Mouse (Mus musculus): ENCODE measurements around the gene Cald1. TPM values are rescaled to one million over a fixed set of nuclear protein-coding genes. Genes with fewer than 3 reads are reported as not detected.

Gene Cald1
- polyA plus RNA-seq, 1 experiment: 8.0 TPM

DNA sequence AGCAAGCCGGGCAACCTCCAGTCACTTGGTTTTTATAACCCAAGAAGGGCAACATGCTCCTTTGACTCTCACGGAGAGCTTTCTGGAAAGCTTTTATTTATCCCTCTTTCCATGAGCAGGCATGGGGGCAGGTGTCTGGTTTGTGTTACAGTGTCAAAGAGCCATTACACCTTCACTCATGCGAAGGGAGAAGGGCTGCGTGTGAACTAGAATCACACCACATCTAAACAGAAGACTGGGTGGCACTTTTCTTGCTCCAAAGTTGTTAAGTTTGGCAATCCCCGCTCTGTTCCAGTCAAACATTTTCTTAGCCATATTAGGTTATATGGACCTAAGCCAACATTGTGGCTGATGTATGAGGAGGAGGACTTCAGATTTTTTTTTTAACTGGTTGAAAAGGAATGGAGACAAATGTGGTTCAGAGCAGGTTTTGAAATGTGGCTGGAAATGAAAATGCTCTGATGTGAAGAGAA is 43.8 kb downstream of the Cald1 start:
- no peaks in the 10 kb centered on the region for H3K4me1 ChIP-seq (ENCODE audit: control insufficient read depth, insufficient read depth, insufficient read length)
- DNase-seq (ENCODE audit: low read depth in 1 of 2, low spot score in 2 of 2): no peak
- TF ChIP-seq POLR2A (IDR thresholded peaks at IDR 0.05; ENCODE audit: low read depth, low read length) (no peak), CTCF (IDR thresholded peaks at IDR 0.05; ENCODE audit: extremely low read depth, insufficient read depth, insufficient read length, insufficient replicate concordance) (no peak)
- WGBS: 83% methylated on average over 5 of the region's 5 CpGs
- no peak overlapping the region for H3K27ac ChIP-seq (ENCODE audit: insufficient read depth, low read length)
- H3K4me3 ChIP-seq (ENCODE audit: extremely low read depth, insufficient read depth, insufficient read length): no peak overlapping the region
- H3K27me3 ChIP-seq (ENCODE audit: control insufficient read depth, insufficient read depth, low read length): no peaks in the 10 kb centered on the region
- H3K36me3 ChIP-seq (ENCODE audit: control insufficient read depth, insufficient read depth, low read length): no peaks in the 10 kb centered on the region

DNA sequence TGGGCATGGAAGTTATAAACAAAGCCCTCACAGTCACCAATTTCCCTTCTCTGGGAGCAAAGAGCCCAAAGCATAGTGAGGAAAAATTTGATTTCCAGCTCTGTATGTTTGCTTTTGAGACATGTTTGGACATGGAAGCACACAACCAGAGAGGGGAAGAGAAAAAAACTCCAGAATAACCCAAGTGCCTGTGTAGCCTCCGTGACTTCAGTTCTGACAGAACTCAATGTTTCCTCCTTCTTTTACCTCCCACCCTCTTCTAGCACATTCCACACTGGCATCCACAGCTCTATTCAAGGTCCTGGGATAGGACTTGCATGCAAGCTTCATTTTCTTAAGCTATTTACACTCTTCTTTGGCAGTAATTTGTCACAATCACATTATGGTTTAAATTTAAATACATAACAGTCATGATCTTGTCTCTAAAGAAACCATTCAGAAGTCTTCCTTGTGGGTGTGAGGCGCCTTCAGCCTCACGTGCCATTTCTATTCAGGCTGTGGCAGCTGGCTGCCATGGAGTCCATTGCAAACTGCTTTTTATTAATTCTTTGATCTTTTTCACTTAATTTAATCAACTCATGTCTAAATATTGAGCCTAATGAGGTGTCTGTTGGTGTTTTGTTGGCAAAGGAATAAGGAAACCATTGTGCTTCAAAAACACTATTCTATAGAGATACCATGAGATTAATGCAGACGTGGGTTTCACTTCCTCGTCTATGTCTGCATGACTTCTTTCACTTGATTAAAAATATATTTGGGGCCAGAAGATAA is 49.9 kb downstream of the Cald1 start:
- 62% methylated on average over 5 of the region's 5 CpGs for WGBS

DNA sequence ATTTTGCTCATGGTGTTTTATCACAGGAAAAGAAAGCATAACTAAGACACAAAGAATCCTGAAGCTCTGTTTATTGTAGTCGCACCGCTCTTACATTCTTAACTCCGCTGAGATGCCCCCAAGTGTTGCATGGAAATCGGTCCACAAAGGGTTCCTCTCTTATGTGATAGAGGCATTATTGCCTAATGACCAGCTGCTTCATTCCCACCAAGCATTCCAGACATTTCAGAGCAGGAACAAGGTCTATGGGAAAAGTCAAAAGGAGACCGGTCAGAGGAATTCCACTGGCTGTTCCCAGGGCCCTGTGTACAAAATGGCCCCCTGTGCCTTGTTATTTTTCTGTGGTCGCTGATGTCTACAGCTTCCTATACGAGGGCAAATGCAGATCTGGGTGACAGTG is 53.0 kb downstream of the Cald1 start:
- TF ChIP-seq CTCF (IDR thresholded peaks at IDR 0.05; ENCODE audit: extremely low read depth, insufficient read depth, insufficient read length, insufficient replicate concordance) (no peak), POLR2A (IDR thresholded peaks at IDR 0.05; ENCODE audit: low read depth, low read length) (no peak)
- WGBS: 90% methylated on average over 7 of the region's 7 CpGs
- Histone ChIP-seq H3K4me1 (ENCODE audit: control insufficient read depth, insufficient read depth, insufficient read length) (no peaks in the 10 kb centered on the region), H3K36me3 (ENCODE audit: control insufficient read depth, insufficient read depth, low read length) (no peaks in the 10 kb centered on the region), H3K4me3 (ENCODE audit: extremely low read depth, insufficient read depth, insufficient read length) (no peak overlapping the region), H3K27ac (ENCODE audit: insufficient read depth, low read length) (no peak overlapping the region), H3K27me3 (ENCODE audit: control insufficient read depth, insufficient read depth, low read length) (no peaks in the 10 kb centered on the region)
- no peak for DNase-seq (ENCODE audit: low read depth in 1 of 2, low spot score in 2 of 2)

More for the DNA sequence above, 49.9 kb downstream of the Cald1 start:
- Histone ChIP-seq H3K36me3 (ENCODE audit: control insufficient read depth, insufficient read depth, low read length) (no peaks in the 10 kb centered on the region), H3K4me1 (ENCODE audit: control insufficient read depth, insufficient read depth, insufficient read length) (no peaks in the 10 kb centered on the region), H3K4me3 (ENCODE audit: extremely low read depth, insufficient read depth, insufficient read length) (no peak overlapping the region), H3K27me3 (ENCODE audit: control insufficient read depth, insufficient read depth, low read length) (no peaks in the 10 kb centered on the region), H3K27ac (ENCODE audit: insufficient read depth, low read length) (no peak overlapping the region)
- TF ChIP-seq POLR2A (IDR thresholded peaks at IDR 0.05; ENCODE audit: low read depth, low read length) (no peak), CTCF (IDR thresholded peaks at IDR 0.05; ENCODE audit: extremely low read depth, insufficient read depth, insufficient read length, insufficient replicate concordance) (no peak)
- no peak for DNase-seq (ENCODE audit: low read depth in 1 of 2, low spot score in 2 of 2)

DNA sequence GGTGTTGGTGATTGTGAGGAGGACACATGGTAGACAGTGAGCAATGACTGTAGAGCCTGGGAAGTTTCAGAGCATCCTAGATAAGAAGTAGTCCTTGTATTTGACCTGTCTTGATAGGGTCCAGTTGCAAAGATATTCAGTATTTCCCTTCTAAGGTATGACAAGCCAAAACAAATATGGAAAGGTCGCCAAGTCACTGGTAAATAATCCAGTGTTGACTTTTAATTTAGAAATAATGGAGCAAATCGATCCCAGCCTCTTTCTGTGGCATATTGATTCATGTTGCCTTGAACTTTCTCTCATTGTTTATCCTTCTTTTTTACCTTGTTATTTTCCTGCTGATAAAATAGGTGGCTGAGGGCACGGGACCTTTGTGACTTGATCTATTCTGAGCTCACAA is 57.4 kb downstream of the Cald1 start:
- Histone ChIP-seq H3K4me1 (ENCODE audit: control insufficient read depth, insufficient read depth, insufficient read length) (no peaks in the 10 kb centered on the region), H3K27me3 (ENCODE audit: control insufficient read depth, insufficient read depth, low read length) (no peaks in the 10 kb centered on the region), H3K4me3 (ENCODE audit: extremely low read depth, insufficient read depth, insufficient read length) (no peak overlapping the region), H3K27ac (ENCODE audit: insufficient read depth, low read length) (no peak overlapping the region), H3K36me3 (ENCODE audit: control insufficient read depth, insufficient read depth, low read length) (no peaks in the 10 kb centered on the region)
- 76% methylated on average over 3 of the region's 3 CpGs for WGBS
- DNase-seq (ENCODE audit: low read depth in 1 of 2, low spot score in 2 of 2): no peak
- TF ChIP-seq CTCF (IDR thresholded peaks at IDR 0.05; ENCODE audit: extremely low read depth, insufficient read depth, insufficient read length, insufficient replicate concordance) (no peak), POLR2A (IDR thresholded peaks at IDR 0.05; ENCODE audit: low read depth, low read length) (no peak)

DNA sequence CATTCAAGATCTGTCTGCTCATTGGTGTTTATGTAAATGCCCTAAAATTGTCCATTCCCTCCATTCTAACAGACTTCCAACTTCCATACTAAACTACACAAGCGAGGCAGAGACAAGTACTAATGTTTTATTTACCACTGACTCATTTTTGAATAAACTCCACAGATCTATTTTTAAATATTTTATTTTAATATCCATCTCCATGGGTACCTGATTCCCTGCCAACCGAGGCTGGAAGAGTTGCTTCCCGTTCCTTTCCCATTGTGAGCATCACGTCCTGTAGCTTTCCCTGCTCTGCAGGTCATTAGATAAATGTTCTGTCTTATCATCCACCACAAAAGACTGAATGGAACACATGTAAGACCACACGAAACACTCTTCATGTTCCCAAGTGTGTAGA is 60.5 kb downstream of the Cald1 start:
- WGBS: 83% methylated on average over 5 of the region's 5 CpGs
- TF ChIP-seq CTCF (IDR thresholded peaks at IDR 0.05; ENCODE audit: extremely low read depth, insufficient read depth, insufficient read length, insufficient replicate concordance) (no peak), POLR2A (IDR thresholded peaks at IDR 0.05; ENCODE audit: low read depth, low read length) (no peak)
- DNase-seq (ENCODE audit: low read depth in 1 of 2, low spot score in 2 of 2): no peak

DNA sequence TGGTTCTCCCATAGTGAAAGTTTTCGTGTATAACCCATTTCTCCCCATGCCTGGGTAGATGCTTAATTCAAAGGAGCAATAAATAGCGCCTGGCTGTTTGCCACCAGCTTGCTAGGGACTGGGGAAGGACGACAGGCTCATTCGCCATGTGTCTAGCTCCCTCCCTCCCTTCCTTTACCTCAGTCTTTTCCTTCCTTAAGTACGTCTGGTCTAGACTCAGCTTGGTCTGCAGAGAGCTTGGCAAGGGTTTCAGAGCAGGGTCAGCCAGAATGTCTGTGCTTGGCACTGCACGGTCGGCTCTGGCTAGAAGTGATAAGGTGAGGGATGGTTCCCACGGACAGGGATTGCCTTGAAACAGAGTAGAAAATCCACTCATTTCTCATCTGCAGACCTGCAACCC is 62.4 kb downstream of the Cald1 start:
- H3K27me3 ChIP-seq (ENCODE audit: control insufficient read depth, insufficient read depth, low read length): no peaks in the 10 kb centered on the region
- H3K4me1 ChIP-seq (ENCODE audit: control insufficient read depth, insufficient read depth, insufficient read length): no peaks in the 10 kb centered on the region
- DNase-seq (ENCODE audit: low read depth in 1 of 2, low spot score in 2 of 2): no peak
- TF ChIP-seq CTCF (IDR thresholded peaks at IDR 0.05; ENCODE audit: extremely low read depth, insufficient read depth, insufficient read length, insufficient replicate concordance): no peak
- TF ChIP-seq POLR2A (IDR thresholded peaks at IDR 0.05; ENCODE audit: low read depth, low read length): no peak
- H3K27ac ChIP-seq (ENCODE audit: insufficient read depth, low read length): no peak overlapping the region
- WGBS: 23% methylated on average over 8 of the region's 8 CpGs
- H3K4me3 ChIP-seq (ENCODE audit: extremely low read depth, insufficient read depth, insufficient read length): no peak overlapping the region
- H3K36me3 ChIP-seq (ENCODE audit: control insufficient read depth, insufficient read depth, low read length): no peaks in the 10 kb centered on the region

More for the DNA sequence above, 60.5 kb downstream of the Cald1 start:
- no peaks in the 10 kb centered on the region for H3K36me3 ChIP-seq (ENCODE audit: control insufficient read depth, insufficient read depth, low read length)
- H3K4me3 ChIP-seq (ENCODE audit: extremely low read depth, insufficient read depth, insufficient read length): no peak overlapping the region
- no peaks in the 10 kb centered on the region for H3K4me1 ChIP-seq (ENCODE audit: control insufficient read depth, insufficient read depth, insufficient read length)
- H3K27ac ChIP-seq (ENCODE audit: insufficient read depth, low read length): no peak overlapping the region
- no peaks in the 10 kb centered on the region for H3K27me3 ChIP-seq (ENCODE audit: control insufficient read depth, insufficient read depth, low read length)

DNA sequence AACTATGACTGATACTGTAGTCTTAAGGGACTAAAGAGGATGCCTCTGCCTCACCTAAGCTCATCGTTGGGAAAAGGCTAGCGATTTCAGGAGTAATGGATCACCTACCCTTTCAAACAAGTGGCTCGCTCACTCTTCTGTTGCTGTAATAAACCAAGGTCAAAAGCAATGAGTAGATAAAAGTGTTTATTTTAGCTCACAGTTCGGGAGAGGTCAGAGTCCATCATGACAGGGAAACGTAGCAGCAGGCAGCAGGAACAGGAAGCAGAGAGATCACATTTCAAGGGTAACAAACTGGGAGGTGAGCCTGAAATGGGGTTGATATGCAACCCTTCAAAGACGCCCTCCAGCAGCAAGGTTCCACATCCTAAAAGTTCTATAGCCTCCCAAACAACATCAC is 64.3 kb downstream of the Cald1 start:
- no peak for TF ChIP-seq CTCF (IDR thresholded peaks at IDR 0.05; ENCODE audit: extremely low read depth, insufficient read depth, insufficient read length, insufficient replicate concordance)
- no peak for TF ChIP-seq POLR2A (IDR thresholded peaks at IDR 0.05; ENCODE audit: low read depth, low read length)
- 85% methylated on average over 6 of the region's 6 CpGs for WGBS
- DNase-seq (ENCODE audit: low read depth in 1 of 2, low spot score in 2 of 2): no peak
- no peaks in the 10 kb centered on the region for H3K27me3 ChIP-seq (ENCODE audit: control insufficient read depth, insufficient read depth, low read length)
- H3K4me3 ChIP-seq (ENCODE audit: extremely low read depth, insufficient read depth, insufficient read length): no peak overlapping the region
- H3K27ac ChIP-seq (ENCODE audit: insufficient read depth, low read length): no peak overlapping the region
- no peaks in the 10 kb centered on the region for H3K36me3 ChIP-seq (ENCODE audit: control insufficient read depth, insufficient read depth, low read length)
- H3K4me1 ChIP-seq (ENCODE audit: control insufficient read depth, insufficient read depth, insufficient read length): no peaks in the 10 kb centered on the region
